Mouse (Mus musculus) CH12.LX (cell line): ENCODE measurements around the gene Gm5127. TPM values are rescaled to one million over a fixed set of nuclear protein-coding genes. Genes with fewer than 3 reads are reported as not detected.

Source experiments
- DNase-seq: peaks from one replicate; pipeline ENCODE4 v3.0.0-alpha.2; 2013; ENCODE audit errors: extremely low read depth
- H3K27ac ChIP-seq: 2 replicates; pipeline ENCODE4 v1.5.1; 2012; ENCODE audit warnings: low read depth, mild to moderate bottlenecking, control low read depth, moderate library complexity; ENCODE audit not compliant: insufficient read depth
- H3K27me3 ChIP-seq: replicated peaks from 2 replicates; pipeline ENCODE3; 2012; ENCODE audit warnings: inconsistent platforms
- H3K36me3 ChIP-seq, 2 experiments: replicated peaks in 1 of 2; 2 replicates each; pipeline versions ENCODE3 to v1.6.1; 2012; ENCODE audit warnings: inconsistent platforms in 1 of 2, low read length in 1 of 2, mild to moderate bottlenecking in 1 of 2, mixed read lengths in 1 of 2, moderate library complexity in 1 of 2; ENCODE audit not compliant: control insufficient read depth in 1 of 2, insufficient read depth in 1 of 2
- H3K4me1 ChIP-seq, 2 experiments: 2 replicates each; pipeline ENCODE4 v1.6.1; 2012; ENCODE audit warnings: inconsistent platforms in 1 of 2, moderate library complexity in 1 of 2; ENCODE audit not compliant: insufficient read depth in 2 of 2, control insufficient read depth in 1 of 2
- H3K4me2 ChIP-seq: 2 replicates; pipeline ENCODE4 v1.6.1; 2012; ENCODE audit warnings: low read depth, mild to moderate bottlenecking, control low read depth; ENCODE audit not compliant: poor library complexity, insufficient read depth, severe bottlenecking
- H3K4me3 ChIP-seq, 3 experiments: fragments of 150-350 bp in 1 of 3; sonication (generic) in 1 of 3; replicated peaks in 1 of 3; 2 replicates each; pipeline versions ENCODE3 to v1.5.1; 2011 to 2012; ENCODE audit warnings: low read depth in 2 of 3, low read length in 2 of 3, mild to moderate bottlenecking in 2 of 3, moderate library complexity in 2 of 3, control low read depth in 1 of 3, improper control_type of control experiment in 1 of 3, inconsistent platforms in 1 of 3, mixed read lengths in 1 of 3; ENCODE audit not compliant: poor library complexity in 1 of 3
- H3K79me2 ChIP-seq: replicated peaks from 2 replicates; pipeline ENCODE4 v1.6.1; 2012; ENCODE audit warnings: mild to moderate bottlenecking, moderate library complexity; ENCODE audit not compliant: control insufficient read depth, poor library complexity, insufficient read depth, severe bottlenecking; ENCODE audit errors: extremely low read depth
- H3K9ac ChIP-seq: 2 replicates; pipeline ENCODE4 v1.6.1; 2012; ENCODE audit warnings: low read depth, mild to moderate bottlenecking, control low read depth, moderate library complexity; ENCODE audit not compliant: insufficient read depth
- H3K9me3 ChIP-seq: replicated peaks from 2 replicates; pipeline ENCODE3; 2012; ENCODE audit warnings: low read length, inconsistent platforms, mixed read lengths
- BHLHE40 ChIP-seq: IDR thresholded peaks from 2 replicates; pipeline ENCODE4 v1.6.1; 2011; ENCODE audit warnings: mild to moderate bottlenecking, low read depth, low read length, improper control_type of control experiment
- CTCF ChIP-seq, 2 experiments: IDR thresholded peaks in 1 of 2; conservative IDR thresholded peaks in 1 of 2; 2 replicates each; pipeline ENCODE4 v1.5.1; 2011 to 2012; ENCODE audit warnings: low read depth in 2 of 2, low read length in 2 of 2, improper control_type of control experiment in 1 of 2, inconsistent platforms in 1 of 2, mild to moderate bottlenecking in 1 of 2, moderate library complexity in 1 of 2
- E2F4 ChIP-seq: IDR thresholded peaks from 2 replicates; pipeline ENCODE4 v1.6.1; 2011; ENCODE audit warnings: low read depth, low read length, improper control_type of control experiment; ENCODE audit not compliant: insufficient replicate concordance
- EP300 ChIP-seq: IDR thresholded peaks from 2 replicates; pipeline ENCODE4 v1.6.1; 2011; ENCODE audit warnings: low read length, improper control_type of control experiment
- ETS1 ChIP-seq: conservative IDR thresholded peaks from 2 replicates; pipeline ENCODE4 v1.6.1; 2012; ENCODE audit warnings: low read depth, mild to moderate bottlenecking, inconsistent platforms, low read length, improper control_type of control experiment, moderate library complexity
- GABPA ChIP-seq: IDR thresholded peaks from 2 replicates; pipeline ENCODE4 v1.6.1; 2012; ENCODE audit warnings: low read depth, low read length, improper control_type of control experiment, inconsistent platforms; ENCODE audit not compliant: insufficient replicate concordance
- HCFC1 ChIP-seq: IDR thresholded peaks from 2 replicates; pipeline ENCODE4 v1.6.1; 2012; ENCODE audit warnings: low read depth, mild to moderate bottlenecking, inconsistent platforms, low read length, improper control_type of control experiment
- JUN ChIP-seq: IDR thresholded peaks from 2 replicates; pipeline ENCODE4 v1.6.1; 2011; ENCODE audit warnings: low read depth, mild to moderate bottlenecking, low read length, improper control_type of control experiment, moderate library complexity; ENCODE audit not compliant: insufficient read depth
- JUND ChIP-seq: conservative IDR thresholded peaks from 2 replicates; pipeline ENCODE4 v1.6.1; 2011; ENCODE audit warnings: low read depth, low read length, improper control_type of control experiment
- KAT2A ChIP-seq: IDR thresholded peaks from 2 replicates; pipeline ENCODE4 v1.6.1; 2012; ENCODE audit warnings: low read length, improper control_type of control experiment, inconsistent platforms; ENCODE audit not compliant: insufficient replicate concordance
- MEF2A ChIP-seq: IDR thresholded peaks from 2 replicates; pipeline ENCODE4 v1.6.1; 2014; ENCODE audit warnings: low read depth, mild to moderate bottlenecking, inconsistent platforms, low read length, improper control_type of control experiment, borderline replicate concordance
- MXI1 ChIP-seq: IDR thresholded peaks from 2 replicates; pipeline ENCODE4 v1.6.1; 2011; ENCODE audit warnings: mild to moderate bottlenecking, low read depth, low read length, improper control_type of control experiment
- PAX5 ChIP-seq: IDR thresholded peaks from 2 replicates; pipeline ENCODE4 v1.6.1; 2012; ENCODE audit warnings: low read length, inconsistent platforms, mixed read lengths
- POLR2A ChIP-seq: IDR thresholded peaks from 2 replicates; pipeline ENCODE4 v1.6.1; 2011; ENCODE audit warnings: low read depth, mild to moderate bottlenecking, improper control_type of control experiment, low read length
- POLR2AphosphoS2 ChIP-seq: IDR thresholded peaks from 2 replicates; pipeline ENCODE4 v1.6.1; 2011; ENCODE audit warnings: low read depth, low read length, improper control_type of control experiment
- RAD21 ChIP-seq: IDR thresholded peaks from 2 replicates; pipeline ENCODE4 v1.6.1; 2011; ENCODE audit warnings: low read depth, mild to moderate bottlenecking, low read length, improper control_type of control experiment, moderate library complexity
- RCOR1 ChIP-seq: conservative IDR thresholded peaks from 2 replicates; pipeline ENCODE4 v1.6.1; 2012; ENCODE audit warnings: low read depth, mild to moderate bottlenecking, inconsistent platforms, low read length, improper control_type of control experiment
- SMC3 ChIP-seq: IDR thresholded peaks from 2 replicates; pipeline ENCODE4 v1.6.1; 2011; ENCODE audit warnings: low read depth, low read length, improper control_type of control experiment
- TBP ChIP-seq: conservative IDR thresholded peaks from 2 replicates; pipeline ENCODE4 v1.6.1; 2011; ENCODE audit warnings: low read depth, low read length, improper control_type of control experiment
- UBTF ChIP-seq: IDR thresholded peaks from 2 replicates; pipeline ENCODE4 v1.6.1; 2012; ENCODE audit warnings: low read depth, mild to moderate bottlenecking, inconsistent platforms, low read length, improper control_type of control experiment, moderate library complexity
- USF2 ChIP-seq: conservative IDR thresholded peaks from 2 replicates; pipeline ENCODE4 v1.6.1; 2011; ENCODE audit warnings: low read depth, low read length, improper control_type of control experiment
- ZMIZ1 ChIP-seq: IDR thresholded peaks from 2 replicates; pipeline ENCODE4 v1.6.1; 2012; ENCODE audit warnings: low read depth, mild to moderate bottlenecking, inconsistent platforms, low read length, improper control_type of control experiment
- dilution Hi-C: fragments of 300-500 bp; cut with MboI; formaldehyde crosslinking; loops from 2 replicates; pipeline ENCODE4 v1.14.3; 2020; ENCODE audit warnings: low sequenced_read_pairs; ENCODE audit not compliant: extremely low pct_unique_long_range_greater_than_20kb, extremely low pct_ligation_motif_present
- in situ Hi-C: fragments of 300-500 bp; cut with MboI; formaldehyde crosslinking; loops from 3 replicates; pipeline ENCODE4 v1.14.3; 2019; ENCODE audit warnings: low sequenced_read_pairs, low pct_ligation_motif_present, low pct_unique_long_range_greater_than_20kb, mixed read lengths
- polyA plus RNA-seq: library from polyadenylated mRNA; unstranded; fragments of >175 nt; gene quantifications from 2 replicates; pipeline ENCODE4 v1.2.1, GENCODE M21; 2012; ENCODE audit warnings: low read depth; ENCODE audit not compliant: insufficient read length
- total RNA-seq, 2 experiments: library from RNA; depleted of rRNA; stranded (reverse); fragments of 300-350 nt in 1 of 2; fragments of >200 nt in 1 of 2; gene quantifications; 2 replicates each; pipeline ENCODE4 v1.2.3; 2012 to 2014

The Gm5127 gene
- total and polyA plus RNA-seq, 3 experiments = 0.16 TPM; not detected in 2

DNA sequence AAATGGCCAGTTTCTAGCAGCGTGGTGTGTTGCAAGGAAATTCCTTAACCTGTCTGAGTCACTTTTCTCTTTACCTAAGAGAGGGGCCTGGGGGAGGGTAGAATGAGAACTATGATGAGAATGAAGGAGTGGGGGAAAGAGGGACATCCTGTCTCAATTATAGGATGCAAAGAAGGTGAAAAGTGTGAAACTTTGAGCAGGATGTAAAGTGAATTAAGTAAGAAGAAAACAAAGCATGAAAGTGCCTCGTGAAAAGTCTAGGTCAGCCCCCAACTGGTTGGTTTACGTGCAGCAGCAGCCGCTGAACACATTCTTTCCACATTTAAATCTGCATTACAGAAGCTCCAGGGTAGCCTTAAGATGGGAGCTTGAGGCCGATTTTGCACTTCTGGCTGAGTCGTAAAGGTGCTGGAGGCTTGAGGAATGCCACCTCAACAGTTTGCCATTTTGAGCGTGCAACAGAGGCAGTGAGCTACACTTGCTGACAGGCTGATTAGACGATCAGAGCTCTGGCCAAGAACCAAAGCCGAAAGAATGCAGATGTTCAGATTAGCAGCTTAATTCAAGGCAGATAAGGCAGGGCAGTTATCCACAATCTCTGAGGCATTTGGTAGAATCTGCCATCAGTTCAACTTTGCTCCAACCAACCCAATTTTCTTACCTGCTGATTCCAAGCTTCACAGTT, 19.7 kb downstream of the Gm5127 start:
- H3K4me3 ChIP-seq = peak overlapping the region in 1 of 3 experiments; percentile 45
- in situ Hi-C loops (no loop called here), dilution Hi-C loops (no loop called here)
- no peaks in the 10 kb centered on the region for H3K4me1 ChIP-seq
- no peaks in the 10 kb centered on the region for H3K79me2 ChIP-seq
- H3K36me3 ChIP-seq = no peaks in the 10 kb centered on the region
- TF ChIP-seq JUN = no peak
- TF ChIP-seq GABPA = no peak
- TF ChIP-seq EP300 = no peak
- no peak for TF ChIP-seq MEF2A
- TF ChIP-seq POLR2A = no peak
- TF ChIP-seq RCOR1 = no peak
- TF ChIP-seq SMC3 = no peak
- TF ChIP-seq UBTF = no peak
- no peak for TF ChIP-seq ZMIZ1
- TF ChIP-seq RAD21 = no peak
- no peak for TF ChIP-seq BHLHE40
- no peak for TF ChIP-seq KAT2A
- TF ChIP-seq MXI1 = no peak
- DNase-seq = no peak
- H3K4me2 ChIP-seq = peak overlapping the region; percentile 56; the same call in 1 of the 2 replicates
- H3K27ac ChIP-seq = peak overlapping the region; percentile 33; the same call in 1 of the 2 replicates
- no peaks in the 10 kb centered on the region for H3K9me3 ChIP-seq
- no peaks in the 10 kb centered on the region for H3K27me3 ChIP-seq
- peak overlapping the region; percentile 13; the same call in 1 of the 2 replicates for H3K9ac ChIP-seq

DNA sequence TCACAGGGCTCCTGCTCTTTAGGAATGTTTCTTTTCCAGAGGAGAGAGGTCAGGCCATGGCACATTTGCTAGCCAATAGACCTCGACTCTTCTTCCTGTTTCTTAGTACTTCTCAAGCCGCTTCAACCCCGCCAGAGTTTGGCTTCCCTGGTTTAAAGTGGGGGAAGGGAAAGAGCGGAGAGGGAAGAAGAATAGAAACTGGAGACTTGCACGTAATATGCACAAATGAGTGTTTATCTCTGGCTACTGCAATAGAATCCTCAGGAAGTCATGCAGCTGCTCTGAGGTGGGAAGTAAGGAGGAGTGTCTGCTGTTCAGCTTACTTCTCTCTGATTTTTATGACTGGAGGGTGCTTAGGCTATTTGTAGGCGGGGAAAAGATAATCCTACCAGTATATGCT, 20.4 kb downstream of the Gm5127 start, which contains the start of gene Cysltr1:
Cysltr1 (minus strand) TSS at position 294 of the 400 bp plus-strand sequence.
- peak within 1 kb of the TSS; percentile 13; the same call in 1 of the 2 replicates for H3K9ac ChIP-seq
- H3K9me3 ChIP-seq = no peaks in the 10 kb centered on the region
- peak within 1 kb of the TSS in 1 of 3 experiments; percentile 45 for H3K4me3 ChIP-seq
- TF ChIP-seq GABPA (no peak), HCFC1 (no peak), TBP (no peak), ETS1 (no peak), PAX5 (no peak), E2F4 (no peak), CTCF (conservative IDR thresholded peaks at IDR 0.05 in 1 of 2, IDR thresholded peaks at IDR 0.05 in 1 of 2; ENCODE audit: low read depth in 2 of 2, low read length in 2 of 2) (no peak), RAD21 (no peak), MXI1 (no peak), BHLHE40 (no peak), JUND (no peak), POLR2AphosphoS2 (no peak), USF2 (no peak), EP300 (no peak), KAT2A (no peak), ZMIZ1 (no peak)
- H3K27me3 ChIP-seq = no peaks in the 10 kb centered on the region
- no peak for DNase-seq
- no peaks in the 10 kb centered on the region for H3K79me2 ChIP-seq
- dilution Hi-C loops (no loop called here), in situ Hi-C loops (no loop called here)
- no peaks in the 10 kb centered on the region for H3K36me3 ChIP-seq
- peak within 1 kb of the TSS; percentile 56 for H3K4me2 ChIP-seq
- H3K27ac ChIP-seq = peak within 1 kb of the TSS; percentile 33; the same call in 1 of the 2 replicates
- H3K4me1 ChIP-seq = no peaks in the 10 kb centered on the region
